Mouse (Mus musculus): ENCODE data around the gene Adora2a.

Gene Adora2a

GRCm38 (mm10) chr10:75312361-75312760 lies 4.3 kb upstream of the Adora2a start:
- no peak for DNase-seq (ENCODE audit: low read depth in 2 of 2, low spot score in 2 of 2)

- no peak for DNase-seq (ENCODE audit: low read depth in 2 of 2, low spot score in 2 of 2)
Measured at GRCm38 (mm10) chr10:75314190-75314980, 2.3 kb upstream of the Adora2a start.

GRCm38 (mm10) chr10:75315756-75316155 lies 921 bp upstream of the Adora2a start:
- DNase-seq (ENCODE audit: low read depth in 2 of 2, low spot score in 2 of 2): no peak

- DNase-seq (ENCODE audit: low read depth in 2 of 2, low spot score in 2 of 2): no peak
Measured at GRCm38 (mm10) chr10:75316472-75316871, 205 bp upstream of the Adora2a start.

GRCm38 (mm10) chr10:75316908-75317761 lies 458 bp downstream of the Adora2a start:
- DNase-seq (ENCODE audit: low read depth in 2 of 2, low spot score in 2 of 2): peak; percentile 57 to 68

GRCm38 (mm10) chr10:75318206-75318605 lies 1.5 kb downstream of the Adora2a start:
- DNase-seq (ENCODE audit: low read depth in 2 of 2, low spot score in 2 of 2): no peak

GRCm38 (mm10) chr10:75320321-75320720 lies 3.6 kb downstream of the Adora2a start:
- peak; percentile 52 to 61 for DNase-seq (ENCODE audit: low read depth in 2 of 2, low spot score in 2 of 2)

- DNase-seq (ENCODE audit: low read depth in 2 of 2, low spot score in 2 of 2): no peak
Measured at GRCm38 (mm10) chr10:75322966-75323365, 6.3 kb downstream of the Adora2a start.

GRCm38 (mm10) chr10:75323986-75324385 lies 7.3 kb downstream of the Adora2a start:
- no peak for DNase-seq (ENCODE audit: low read depth in 2 of 2, low spot score in 2 of 2)

- no peak for DNase-seq (ENCODE audit: low read depth in 2 of 2, low spot score in 2 of 2)
Measured at GRCm38 (mm10) chr10:75324391-75324790, 7.7 kb downstream of the Adora2a start.

GRCm38 (mm10) chr10:75325821-75326220 lies 9.1 kb downstream of the Adora2a start:
- no peak for DNase-seq (ENCODE audit: low read depth in 2 of 2, low spot score in 2 of 2)

GRCm38 (mm10) chr10:75326553-75326952 lies 9.9 kb downstream of the Adora2a start:
- peak; percentile 71 to 75 for DNase-seq (ENCODE audit: low read depth in 2 of 2, low spot score in 2 of 2)

GRCm38 (mm10) chr10:75327081-75327480 lies 10.4 kb downstream of the Adora2a start:
- DNase-seq (ENCODE audit: low read depth in 2 of 2, low spot score in 2 of 2): no peak

- no peak for DNase-seq (ENCODE audit: low read depth in 2 of 2, low spot score in 2 of 2)
Measured at GRCm38 (mm10) chr10:75328201-75328704, 11.6 kb downstream of the Adora2a start.

GRCm38 (mm10) chr10:75332268-75332667 lies 15.6 kb downstream of the Adora2a start:
- no peak for DNase-seq (ENCODE audit: low read depth in 2 of 2, low spot score in 2 of 2)

- no peak for DNase-seq (ENCODE audit: low read depth in 2 of 2, low spot score in 2 of 2)
Measured at GRCm38 (mm10) chr10:75333176-75333776, 16.6 kb downstream of the Adora2a start.

- DNase-seq (ENCODE audit: low read depth in 2 of 2, low spot score in 2 of 2): no peak
Measured at GRCm38 (mm10) chr10:75334175-75334574, 17.5 kb downstream of the Adora2a start.

GRCm38 (mm10) chr10:75335075-75335474 lies 18.4 kb downstream of the Adora2a start:
- DNase-seq (ENCODE audit: low read depth in 2 of 2, low spot score in 2 of 2): no peak

- no peak for DNase-seq (ENCODE audit: low read depth in 2 of 2, low spot score in 2 of 2)
Measured at GRCm38 (mm10) chr10:75337231-75337630, 20.6 kb downstream of the Adora2a start.

- no peak for DNase-seq (ENCODE audit: low read depth in 2 of 2, low spot score in 2 of 2)
Measured at GRCm38 (mm10) chr10:75338852-75339251, 22.2 kb downstream of the Adora2a start.

GRCm38 (mm10) chr10:75339377-75339776 lies 22.7 kb downstream of the Adora2a start:
- DNase-seq (ENCODE audit: low read depth in 2 of 2, low spot score in 2 of 2): no peak
